Mouse (Mus musculus) C3H10T1/2 (cell line): Measurements from ENCODE around the gene Akna. TPM values are rescaled to one million over a fixed set of nuclear protein-coding genes. Genes with fewer than 3 reads are reported as not detected.

ENCODE experiments used
- polyA plus RNA-seq, 2 experiments: library from polyadenylated mRNA; unstranded; fragments of >200 nt; fragmentation: generic; extraction: Trizol; gene quantifications; one replicate each; pipeline ENCODE4 v1.2.1; 2012; ENCODE audit warnings: missing spikeins in 2 of 2

Gene Akna
- 1 to 10 TPM in 1 of 2 experiments, under 1 TPM in 1; 0.13 to 2.3 TPM for polyA plus RNA-seq

GRCm38 (mm10) chr4:63403040-63403959, at the start of gene Akna:
TSS of gene Akna (minus strand) at chr4:63403354.

GRCm38 (mm10) chr4:63362150-63362549, 41.0 kb downstream of the Akna start, which contains the start of gene Orm2:
TSS of gene Orm2 (plus strand) at chr4:63362449.

GRCm38 (mm10) chr4:63355877-63356665, 47.1 kb downstream of the Akna start, which contains the start of gene Orm3:
TSS of gene Orm3 (plus strand) at chr4:63356162.

GRCm38 (mm10) chr4:63344295-63344694, 58.9 kb downstream of the Akna start, which contains the start of gene Orm1:
TSS of gene Orm1 (plus strand) at chr4:63344560.

Other genes starting within 250 kb of the Akna start
- gene Ambp, start 248.6 kb downstream of the Akna start, polyA plus RNA-seq: not detected
- gene Kif12, start 231.2 kb downstream of the Akna start, polyA plus RNA-seq: not detected
- gene Col27a1, start 189.3 kb downstream of the Akna start, polyA plus RNA-seq: 1 to 10 TPM in 1 of 2 experiments, under 1 TPM in 1; 0.11 to 7.8 TPM
- under 1 TPM in 1 of 2 experiments, not detected in 1; 0.08 TPM for gene Orm1, start 58.8 kb downstream of the Akna start, polyA plus RNA-seq
- gene Orm3, start 47.2 kb downstream of the Akna start, polyA plus RNA-seq: under 1 TPM; 0.04 to 0.44 TPM
- under 1 TPM in 1 of 2 experiments, not detected in 1; 0.08 TPM for gene Orm2, start 40.9 kb downstream of the Akna start, polyA plus RNA-seq
- gene Whrn, start 92.6 kb upstream of the Akna start, polyA plus RNA-seq: 10 to 100 TPM in 1 of 2 experiments, 1 to 10 TPM in 1; 9.4 to 13.8 TPM
- 100 to 1,000 TPM; 119 to 187 TPM for gene Atp6v1g1, start 141.4 kb upstream of the Akna start, polyA plus RNA-seq
- gene Tmem268, start 155.4 kb upstream of the Akna start, polyA plus RNA-seq: 1 to 10 TPM; 1.3 to 3.4 TPM
- not detected for gene Gm11213, start 201.9 kb upstream of the Akna start, polyA plus RNA-seq
- not detected for gene Tex48, start 219.1 kb upstream of the Akna start, polyA plus RNA-seq